Mouse (Mus musculus) CH12.LX (cell line): ENCODE data around the gene Ccnjl. TPM values are rescaled to one million over a fixed set of nuclear protein-coding genes. Genes with fewer than 3 reads are reported as not detected.

Experiments
- DNase-seq: peaks from one replicate; pipeline ENCODE4 v3.0.0-alpha.2; 2013; ENCODE audit errors: extremely low read depth
- H3K27ac ChIP-seq: 2 replicates; pipeline ENCODE4 v1.5.1; 2012; ENCODE audit warnings: low read depth, mild to moderate bottlenecking, control low read depth, moderate library complexity; ENCODE audit not compliant: insufficient read depth
- H3K27me3 ChIP-seq: replicated peaks from 2 replicates; pipeline ENCODE3; 2012; ENCODE audit warnings: inconsistent platforms
- H3K36me3 ChIP-seq, 2 experiments: replicated peaks in 1 of 2; 2 replicates each; pipeline versions ENCODE3 to v1.6.1; 2012; ENCODE audit warnings: inconsistent platforms in 1 of 2, low read length in 1 of 2, mild to moderate bottlenecking in 1 of 2, mixed read lengths in 1 of 2, moderate library complexity in 1 of 2; ENCODE audit not compliant: control insufficient read depth in 1 of 2, insufficient read depth in 1 of 2
- H3K4me1 ChIP-seq, 2 experiments: 2 replicates each; pipeline ENCODE4 v1.6.1; 2012; ENCODE audit warnings: inconsistent platforms in 1 of 2, moderate library complexity in 1 of 2; ENCODE audit not compliant: insufficient read depth in 2 of 2, control insufficient read depth in 1 of 2
- H3K4me2 ChIP-seq: 2 replicates; pipeline ENCODE4 v1.6.1; 2012; ENCODE audit warnings: low read depth, mild to moderate bottlenecking, control low read depth; ENCODE audit not compliant: poor library complexity, insufficient read depth, severe bottlenecking
- H3K4me3 ChIP-seq, 3 experiments: fragments of 150-350 bp in 1 of 3; sonication (generic) in 1 of 3; replicated peaks in 1 of 3; 2 replicates each; pipeline versions ENCODE3 to v1.5.1; 2011 to 2012; ENCODE audit warnings: low read depth in 2 of 3, low read length in 2 of 3, mild to moderate bottlenecking in 2 of 3, moderate library complexity in 2 of 3, control low read depth in 1 of 3, improper control_type of control experiment in 1 of 3, inconsistent platforms in 1 of 3, mixed read lengths in 1 of 3; ENCODE audit not compliant: poor library complexity in 1 of 3
- H3K79me2 ChIP-seq: replicated peaks from 2 replicates; pipeline ENCODE4 v1.6.1; 2012; ENCODE audit warnings: mild to moderate bottlenecking, moderate library complexity; ENCODE audit not compliant: control insufficient read depth, poor library complexity, insufficient read depth, severe bottlenecking; ENCODE audit errors: extremely low read depth
- H3K9ac ChIP-seq: 2 replicates; pipeline ENCODE4 v1.6.1; 2012; ENCODE audit warnings: low read depth, mild to moderate bottlenecking, control low read depth, moderate library complexity; ENCODE audit not compliant: insufficient read depth
- H3K9me3 ChIP-seq: replicated peaks from 2 replicates; pipeline ENCODE3; 2012; ENCODE audit warnings: low read length, inconsistent platforms, mixed read lengths
- BHLHE40 ChIP-seq: IDR thresholded peaks from 2 replicates; pipeline ENCODE4 v1.6.1; 2011; ENCODE audit warnings: mild to moderate bottlenecking, low read depth, low read length, improper control_type of control experiment
- CHD2 ChIP-seq: IDR thresholded peaks from 2 replicates; pipeline ENCODE4 v1.6.1; 2011; ENCODE audit warnings: low read length, improper control_type of control experiment
- CTCF ChIP-seq, 2 experiments: IDR thresholded peaks in 1 of 2; conservative IDR thresholded peaks in 1 of 2; 2 replicates each; pipeline ENCODE4 v1.5.1; 2011 to 2012; ENCODE audit warnings: low read depth in 2 of 2, low read length in 2 of 2, improper control_type of control experiment in 1 of 2, inconsistent platforms in 1 of 2, mild to moderate bottlenecking in 1 of 2, moderate library complexity in 1 of 2
- E2F4 ChIP-seq: IDR thresholded peaks from 2 replicates; pipeline ENCODE4 v1.6.1; 2011; ENCODE audit warnings: low read depth, low read length, improper control_type of control experiment; ENCODE audit not compliant: insufficient replicate concordance
- EP300 ChIP-seq: IDR thresholded peaks from 2 replicates; pipeline ENCODE4 v1.6.1; 2011; ENCODE audit warnings: low read length, improper control_type of control experiment
- GABPA ChIP-seq: IDR thresholded peaks from 2 replicates; pipeline ENCODE4 v1.6.1; 2012; ENCODE audit warnings: low read depth, low read length, improper control_type of control experiment, inconsistent platforms; ENCODE audit not compliant: insufficient replicate concordance
- IRF4 ChIP-seq: IDR thresholded peaks from 2 replicates; pipeline ENCODE4 v1.6.1; 2014; ENCODE audit warnings: low read depth, mild to moderate bottlenecking, inconsistent platforms, low read length, improper control_type of control experiment
- JUN ChIP-seq: IDR thresholded peaks from 2 replicates; pipeline ENCODE4 v1.6.1; 2011; ENCODE audit warnings: low read depth, mild to moderate bottlenecking, low read length, improper control_type of control experiment, moderate library complexity; ENCODE audit not compliant: insufficient read depth
- JUND ChIP-seq: conservative IDR thresholded peaks from 2 replicates; pipeline ENCODE4 v1.6.1; 2011; ENCODE audit warnings: low read depth, low read length, improper control_type of control experiment
- KAT2A ChIP-seq: IDR thresholded peaks from 2 replicates; pipeline ENCODE4 v1.6.1; 2012; ENCODE audit warnings: low read length, improper control_type of control experiment, inconsistent platforms; ENCODE audit not compliant: insufficient replicate concordance
- MAZ ChIP-seq: IDR thresholded peaks from 2 replicates; pipeline ENCODE4 v1.6.1; 2012; ENCODE audit warnings: low read depth, mild to moderate bottlenecking, inconsistent platforms, low read length, improper control_type of control experiment, moderate library complexity
- MXI1 ChIP-seq: IDR thresholded peaks from 2 replicates; pipeline ENCODE4 v1.6.1; 2011; ENCODE audit warnings: mild to moderate bottlenecking, low read depth, low read length, improper control_type of control experiment
- MYC ChIP-seq: IDR thresholded peaks from 2 replicates; pipeline ENCODE4 v1.6.1; 2011; ENCODE audit warnings: low read depth, mild to moderate bottlenecking, improper control_type of control experiment, low read length
- NELFE ChIP-seq: IDR thresholded peaks from 2 replicates; pipeline ENCODE4 v1.6.1; 2011; ENCODE audit warnings: low read depth, low read length, improper control_type of control experiment
- POLR2A ChIP-seq: IDR thresholded peaks from 2 replicates; pipeline ENCODE4 v1.6.1; 2011; ENCODE audit warnings: low read depth, mild to moderate bottlenecking, improper control_type of control experiment, low read length
- POLR2AphosphoS2 ChIP-seq: IDR thresholded peaks from 2 replicates; pipeline ENCODE4 v1.6.1; 2011; ENCODE audit warnings: low read depth, low read length, improper control_type of control experiment
- SMC3 ChIP-seq: IDR thresholded peaks from 2 replicates; pipeline ENCODE4 v1.6.1; 2011; ENCODE audit warnings: low read depth, low read length, improper control_type of control experiment
- TBP ChIP-seq: conservative IDR thresholded peaks from 2 replicates; pipeline ENCODE4 v1.6.1; 2011; ENCODE audit warnings: low read depth, low read length, improper control_type of control experiment
- TCF12 ChIP-seq: IDR thresholded peaks from 2 replicates; pipeline ENCODE4 v1.6.1; 2014; ENCODE audit warnings: low read depth, mild to moderate bottlenecking, inconsistent platforms, low read length, improper control_type of control experiment
- UBTF ChIP-seq: IDR thresholded peaks from 2 replicates; pipeline ENCODE4 v1.6.1; 2012; ENCODE audit warnings: low read depth, mild to moderate bottlenecking, inconsistent platforms, low read length, improper control_type of control experiment, moderate library complexity
- USF1 ChIP-seq: IDR thresholded peaks from 2 replicates; pipeline ENCODE4 v1.6.1; 2014; ENCODE audit warnings: low read depth, mild to moderate bottlenecking, inconsistent platforms, low read length, improper control_type of control experiment
- USF2 ChIP-seq: conservative IDR thresholded peaks from 2 replicates; pipeline ENCODE4 v1.6.1; 2011; ENCODE audit warnings: low read depth, low read length, improper control_type of control experiment
- ZC3H11A ChIP-seq: IDR thresholded peaks from 2 replicates; pipeline ENCODE4 v1.6.1; 2012; ENCODE audit warnings: low read depth, mild to moderate bottlenecking, inconsistent platforms, low read length, improper control_type of control experiment
- ZKSCAN1 ChIP-seq: IDR thresholded peaks from 2 replicates; pipeline ENCODE4 v1.6.1; 2012; ENCODE audit warnings: low read depth, inconsistent platforms, low read length, improper control_type of control experiment, borderline replicate concordance
- ZMIZ1 ChIP-seq: IDR thresholded peaks from 2 replicates; pipeline ENCODE4 v1.6.1; 2012; ENCODE audit warnings: low read depth, mild to moderate bottlenecking, inconsistent platforms, low read length, improper control_type of control experiment
- ZNF384 ChIP-seq: IDR thresholded peaks from 2 replicates; pipeline ENCODE4 v1.6.1; 2012; ENCODE audit warnings: low read depth, low read length, improper control_type of control experiment, inconsistent platforms
- dilution Hi-C: fragments of 300-500 bp; cut with MboI; formaldehyde crosslinking; loops from 2 replicates; pipeline ENCODE4 v1.14.3; 2020; ENCODE audit warnings: low sequenced_read_pairs; ENCODE audit not compliant: extremely low pct_unique_long_range_greater_than_20kb, extremely low pct_ligation_motif_present
- in situ Hi-C: fragments of 300-500 bp; cut with MboI; formaldehyde crosslinking; loops from 3 replicates; pipeline ENCODE4 v1.14.3; 2019; ENCODE audit warnings: low sequenced_read_pairs, low pct_ligation_motif_present, low pct_unique_long_range_greater_than_20kb, mixed read lengths
- polyA plus RNA-seq: library from polyadenylated mRNA; unstranded; fragments of >175 nt; gene quantifications from 2 replicates; pipeline ENCODE4 v1.2.1, GENCODE M21; 2012; ENCODE audit warnings: low read depth; ENCODE audit not compliant: insufficient read length
- total RNA-seq, 2 experiments: library from RNA; depleted of rRNA; stranded (reverse); fragments of 300-350 nt in 1 of 2; fragments of >200 nt in 1 of 2; gene quantifications; 2 replicates each; pipeline ENCODE4 v1.2.3; 2012 to 2014

Gene Ccnjl
- total and polyA plus RNA-seq, 3 experiments, result not detected

- Histone ChIP-seq H3K9ac (no peak overlapping the region), H3K36me3 (no peaks in the 10 kb centered on the region), H3K27ac (no peak overlapping the region), H3K4me3 (no peak overlapping the region), H3K27me3 (peaks cover 4% of the 10 kb centered on the region), H3K4me1 (0 out of 4 replicates have a peak, but pooled peaks cover 2 to 3% of the 10 kb centered on the region in 2 experiments), H3K79me2 (no peaks in the 10 kb centered on the region), H3K9me3 (no peaks in the 10 kb centered on the region), H3K4me2 (no peak overlapping the region)
- in situ Hi-C loops, result no loop called here
- dilution Hi-C loops, result no loop called here
- DNase-seq, result no peak
- TF ChIP-seq BHLHE40, result no peak
- no peak for TF ChIP-seq IRF4
- no peak for TF ChIP-seq TCF12
- TF ChIP-seq USF1, result no peak
- TF ChIP-seq MAZ, result no peak
- no peak for TF ChIP-seq USF2
- no peak for TF ChIP-seq CHD2
- no peak for TF ChIP-seq E2F4
- no peak for TF ChIP-seq MXI1
- TF ChIP-seq TBP, result no peak
- no peak for TF ChIP-seq UBTF
- no peak for TF ChIP-seq MYC
- no peak for TF ChIP-seq ZMIZ1
- TF ChIP-seq EP300, result no peak
- TF ChIP-seq POLR2A, result no peak
- TF ChIP-seq ZKSCAN1, result no peak
- no peak for TF ChIP-seq NELFE
These were observed 21.1 kb downstream of the Ccnjl start for GRCm38 (mm10) chr11:43549701-43550100.

DNA sequence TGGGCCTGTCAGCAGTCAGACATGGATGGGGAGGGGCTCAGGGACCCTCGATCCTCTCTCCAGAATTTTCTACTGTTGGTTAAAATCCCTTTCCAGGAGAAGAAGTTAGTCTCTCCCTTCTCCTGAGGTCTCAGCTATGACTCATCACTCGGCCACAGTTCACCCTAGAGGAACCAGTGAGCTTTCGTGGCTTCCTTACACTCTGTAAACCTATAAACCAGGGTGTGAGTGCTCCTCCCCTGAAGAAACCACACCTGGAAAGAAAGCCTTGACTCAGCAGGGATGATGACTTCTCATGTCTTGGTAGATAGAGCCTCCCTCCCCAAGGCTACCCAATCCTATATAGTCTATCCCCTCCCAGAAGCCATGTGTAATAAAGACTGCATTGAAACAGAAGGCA lies 23.2 kb downstream of the Ccnjl start:
- Histone ChIP-seq H3K9me3 (no peaks in the 10 kb centered on the region), H3K4me2 (no peak overlapping the region), H3K79me2 (no peaks in the 10 kb centered on the region), H3K4me3 (no peak overlapping the region), H3K27ac (no peak overlapping the region), H3K9ac (no peak overlapping the region), H3K4me1 (0 out of 4 replicates have a peak, but pooled peaks cover 0 to 3% of the 10 kb centered on the region in 2 experiments), H3K27me3 (peaks cover 3% of the 10 kb centered on the region), H3K36me3 (no peaks in the 10 kb centered on the region)
- dilution Hi-C loops, result no loop called here
- TF ChIP-seq CTCF (conservative IDR thresholded peaks at IDR 0.05 in 1 of 2, IDR thresholded peaks at IDR 0.05 in 1 of 2; ENCODE audit: low read depth in 2 of 2, low read length in 2 of 2) (no peak), POLR2AphosphoS2 (no peak), UBTF (no peak), KAT2A (no peak), GABPA (no peak), TCF12 (no peak), ZC3H11A (no peak), SMC3 (no peak), MAZ (no peak), JUN (no peak), JUND (no peak), ZNF384 (no peak), MYC (no peak)
- peak; percentile 11 for DNase-seq
- in situ Hi-C loops, result no loop called here
